Mouse (Mus musculus) embryonic facial prominence, embryonic 10.5 days (tissue): Measurements from ENCODE around the gene Ldlrad3. TPM values are rescaled to one million over a fixed set of nuclear protein-coding genes. Genes with fewer than 3 reads are reported as not detected.

Experiments used
- DNase-seq: peaks from one replicate; pipeline ENCODE4 v3.0.0-alpha.2; 2017; ENCODE audit warnings: low spot score
- H3K27ac ChIP-seq: fragments of 300-500 bp; sonication (generic); replicated peaks from 2 replicates; pipeline ENCODE4 v1.5.1; 2016; ENCODE audit warnings: mild to moderate bottlenecking
- H3K27me3 ChIP-seq: fragments of 300-500 bp; sonication (generic); replicated peaks from 2 replicates; pipeline ENCODE4 v1.6.1; 2016; ENCODE audit warnings: low read depth, mild to moderate bottlenecking; ENCODE audit not compliant: poor library complexity, severe bottlenecking
- H3K36me3 ChIP-seq: fragments of 300-500 bp; sonication (generic); replicated peaks from 2 replicates; pipeline ENCODE4 v1.6.1; 2016; ENCODE audit warnings: mild to moderate bottlenecking, moderate library complexity
- H3K4me1 ChIP-seq: fragments of 300-500 bp; sonication (generic); 2 replicates; pipeline ENCODE4 v1.6.1; 2016
- H3K4me3 ChIP-seq: fragments of 300-500 bp; sonication (generic); 2 replicates; pipeline ENCODE4 v1.5.1; 2016; ENCODE audit warnings: mild to moderate bottlenecking, moderate library complexity
- H3K9me3 ChIP-seq: fragments of 300-500 bp; sonication (generic); 2 replicates; pipeline ENCODE4 v1.6.1; 2016; ENCODE audit warnings: mild to moderate bottlenecking
- WGBS: fragments of 180-500 bp; shearing (Covaris S2); methylation state at CpG from one replicate; pipeline ENCODE4 v1.1.7; 2016; 5-methylcytosine and 5-hydroxymethylcytosine counted together
- polyA plus RNA-seq: library from polyadenylated mRNA; unstranded; fragments of >200 nt; fragmentation: Nextera tagmentation; extraction: Ambion mirVana; gene quantifications from 2 replicates; pipeline ENCODE4 v1.2.1, GENCODE M21; 2016

The Ldlrad3 gene
- polyA plus RNA-seq, 1 experiment from 2014 or later, result 56.5 TPM

- no peak for DNase-seq
- H3K4me3 ChIP-seq, result no peak overlapping the region
Measured at GRCm38 (mm10) chr2:101965515-101965914, 220.7 kb downstream of the Ldlrad3 start.

GRCm38 (mm10) chr2:101963367-101963766 lies 222.8 kb downstream of the Ldlrad3 start:
- peaks cover 70% of the 10 kb centered on the region for H3K4me1 ChIP-seq
- no peaks in the 10 kb centered on the region for H3K36me3 ChIP-seq
- no peak for DNase-seq
- H3K4me3 ChIP-seq, result no peak overlapping the region
- 80% methylated on average over 3 of the region's 3 CpGs for WGBS
- H3K27ac ChIP-seq, result peak overlapping the region; percentile 65; the same call in 1 of the 2 replicates
- H3K27me3 ChIP-seq, result no peaks in the 10 kb centered on the region
- H3K9me3 ChIP-seq, result no peaks in the 10 kb centered on the region

More at GRCm38 (mm10) chr2:101965515-101965914, 220.7 kb downstream of the Ldlrad3 start:
- H3K4me1 ChIP-seq, result peaks cover 67% of the 10 kb centered on the region
- whole genome bisulfite sequencing, result 36% methylated on average over 5 of the region's 5 CpGs
- H3K9me3 ChIP-seq, result no peaks in the 10 kb centered on the region
- 0 out of 2 replicates have a peak overlapping the region, but pooled peaks have one; percentile 10 for H3K27ac ChIP-seq
- H3K36me3 ChIP-seq, result no peaks in the 10 kb centered on the region
- H3K27me3 ChIP-seq, result no peaks in the 10 kb centered on the region

GRCm38 (mm10) chr2:101962349-101962748 lies 223.8 kb downstream of the Ldlrad3 start:
- H3K27me3 ChIP-seq, result no peaks in the 10 kb centered on the region
- no peak overlapping the region for H3K4me3 ChIP-seq
- 47% methylated on average over 7 of the region's 7 CpGs for WGBS
- no peaks in the 10 kb centered on the region for H3K9me3 ChIP-seq
- no peaks in the 10 kb centered on the region for H3K36me3 ChIP-seq
- peak; percentile 44 for DNase-seq
- H3K27ac ChIP-seq, result peak overlapping the region; percentile 65
- peaks cover 62% of the 10 kb centered on the region for H3K4me1 ChIP-seq

- peak overlapping the region; percentile 59 for H3K27ac ChIP-seq
- no peaks in the 10 kb centered on the region for H3K36me3 ChIP-seq
- no peak for DNase-seq
- no peak overlapping the region for H3K4me3 ChIP-seq
- peaks cover 56% of the 10 kb centered on the region for H3K4me1 ChIP-seq
- H3K9me3 ChIP-seq, result no peaks in the 10 kb centered on the region
- 60% methylated on average over 1 of the region's 1 CpGs for WGBS
- no peaks in the 10 kb centered on the region for H3K27me3 ChIP-seq
Measured at GRCm38 (mm10) chr2:101961391-101961790, 224.8 kb downstream of the Ldlrad3 start.

- H3K4me1 ChIP-seq, result peaks cover 56% of the 10 kb centered on the region
- DNase-seq, result no peak
- no peaks in the 10 kb centered on the region for H3K27me3 ChIP-seq
- no peaks in the 10 kb centered on the region for H3K9me3 ChIP-seq
- 85% methylated on average over 8 of the region's 8 CpGs for WGBS
- no peak overlapping the region for H3K27ac ChIP-seq
- H3K4me3 ChIP-seq, result no peak overlapping the region
- H3K36me3 ChIP-seq, result no peaks in the 10 kb centered on the region
Measured at GRCm38 (mm10) chr2:101960658-101961057, 225.5 kb downstream of the Ldlrad3 start.

- 74% methylated on average over 10 of the region's 10 CpGs for WGBS
- no peaks in the 10 kb centered on the region for H3K9me3 ChIP-seq
- peaks cover 39% of the 10 kb centered on the region for H3K36me3 ChIP-seq
- no peak overlapping the region for H3K4me3 ChIP-seq
- no peaks in the 10 kb centered on the region for H3K27me3 ChIP-seq
- peaks cover 23% of the 10 kb centered on the region for H3K4me1 ChIP-seq
- no peak overlapping the region for H3K27ac ChIP-seq
- DNase-seq, result no peak
Measured at GRCm38 (mm10) chr2:101956125-101956524, 230.1 kb downstream of the Ldlrad3 start.

GRCm38 (mm10) chr2:101952951-101953361 lies 233.2 kb downstream of the Ldlrad3 start:
- H3K4me1 ChIP-seq, result peaks cover 14% of the 10 kb centered on the region
- no peak overlapping the region for H3K4me3 ChIP-seq
- H3K9me3 ChIP-seq, result no peaks in the 10 kb centered on the region
- no peak overlapping the region for H3K27ac ChIP-seq
- WGBS, result 91% methylated on average over 8 of the region's 8 CpGs
- H3K27me3 ChIP-seq, result no peaks in the 10 kb centered on the region
- no peak for DNase-seq
- H3K36me3 ChIP-seq, result peaks cover 45% of the 10 kb centered on the region

- H3K4me3 ChIP-seq, result no peak overlapping the region
- no peak for DNase-seq
- H3K27ac ChIP-seq, result no peak overlapping the region
- H3K9me3 ChIP-seq, result no peaks in the 10 kb centered on the region
- peaks cover 45% of the 10 kb centered on the region for H3K36me3 ChIP-seq
- WGBS, result 74% methylated on average over 7 of the region's 7 CpGs
- H3K4me1 ChIP-seq, result peaks cover 5% of the 10 kb centered on the region
- no peaks in the 10 kb centered on the region for H3K27me3 ChIP-seq
Measured at GRCm38 (mm10) chr2:101950716-101951520, 235.3 kb downstream of the Ldlrad3 start.

GRCm38 (mm10) chr2:101935006-101935405 lies 251.2 kb downstream of the Ldlrad3 start:
- Histone ChIP-seq H3K4me3 (no peak overlapping the region), H3K27ac (no peak overlapping the region), H3K36me3 (no peaks in the 10 kb centered on the region), H3K4me1 (no peaks in the 10 kb centered on the region), H3K27me3 (no peaks in the 10 kb centered on the region), H3K9me3 (peaks cover 6% of the 10 kb centered on the region; the same call in 1 of the 2 replicates)
- no peak for DNase-seq
- 90% methylated on average over 1 of the region's 1 CpGs for WGBS

GRCm38 (mm10) chr2:101933301-101933700 lies 252.9 kb downstream of the Ldlrad3 start:
- 84% methylated on average over 3 of the region's 3 CpGs for WGBS
- Histone ChIP-seq H3K27me3 (no peaks in the 10 kb centered on the region), H3K27ac (no peak overlapping the region), H3K36me3 (no peaks in the 10 kb centered on the region), H3K9me3 (no peaks in the 10 kb centered on the region), H3K4me1 (no peaks in the 10 kb centered on the region), H3K4me3 (no peak overlapping the region)
- DNase-seq, result no peak

- Histone ChIP-seq H3K27ac (no peak overlapping the region), H3K36me3 (no peaks in the 10 kb centered on the region), H3K4me1 (no peaks in the 10 kb centered on the region), H3K27me3 (no peaks in the 10 kb centered on the region), H3K4me3 (no peak overlapping the region), H3K9me3 (no peaks in the 10 kb centered on the region)
- DNase-seq, result no peak
- WGBS, result 84% methylated on average over 14 of the region's 14 CpGs
Measured at GRCm38 (mm10) chr2:101932169-101932936, 253.8 kb downstream of the Ldlrad3 start.

- H3K27ac ChIP-seq, result no peak overlapping the region
Measured at GRCm38 (mm10) chr2:101925591-101926188, 260.5 kb downstream of the Ldlrad3 start.

More at GRCm38 (mm10) chr2:101925591-101926188, 260.5 kb downstream of the Ldlrad3 start:
- H3K4me3 ChIP-seq, result no peak overlapping the region
- WGBS, result 74% methylated on average over 12 of the region's 12 CpGs
- no peaks in the 10 kb centered on the region for H3K27me3 ChIP-seq
- H3K36me3 ChIP-seq, result no peaks in the 10 kb centered on the region
- no peak for DNase-seq
- H3K4me1 ChIP-seq, result no peaks in the 10 kb centered on the region
- H3K9me3 ChIP-seq, result no peaks in the 10 kb centered on the region
